Mouse (Mus musculus): Measurements from ENCODE around the gene Pold1. TPM values are rescaled to one million over a fixed set of nuclear protein-coding genes. Genes with fewer than 3 reads are reported as not detected.

Gene Pold1
- total RNA-seq, 2 experiments from 2014 or later = 8.8 to 9.4 TPM

DNA sequence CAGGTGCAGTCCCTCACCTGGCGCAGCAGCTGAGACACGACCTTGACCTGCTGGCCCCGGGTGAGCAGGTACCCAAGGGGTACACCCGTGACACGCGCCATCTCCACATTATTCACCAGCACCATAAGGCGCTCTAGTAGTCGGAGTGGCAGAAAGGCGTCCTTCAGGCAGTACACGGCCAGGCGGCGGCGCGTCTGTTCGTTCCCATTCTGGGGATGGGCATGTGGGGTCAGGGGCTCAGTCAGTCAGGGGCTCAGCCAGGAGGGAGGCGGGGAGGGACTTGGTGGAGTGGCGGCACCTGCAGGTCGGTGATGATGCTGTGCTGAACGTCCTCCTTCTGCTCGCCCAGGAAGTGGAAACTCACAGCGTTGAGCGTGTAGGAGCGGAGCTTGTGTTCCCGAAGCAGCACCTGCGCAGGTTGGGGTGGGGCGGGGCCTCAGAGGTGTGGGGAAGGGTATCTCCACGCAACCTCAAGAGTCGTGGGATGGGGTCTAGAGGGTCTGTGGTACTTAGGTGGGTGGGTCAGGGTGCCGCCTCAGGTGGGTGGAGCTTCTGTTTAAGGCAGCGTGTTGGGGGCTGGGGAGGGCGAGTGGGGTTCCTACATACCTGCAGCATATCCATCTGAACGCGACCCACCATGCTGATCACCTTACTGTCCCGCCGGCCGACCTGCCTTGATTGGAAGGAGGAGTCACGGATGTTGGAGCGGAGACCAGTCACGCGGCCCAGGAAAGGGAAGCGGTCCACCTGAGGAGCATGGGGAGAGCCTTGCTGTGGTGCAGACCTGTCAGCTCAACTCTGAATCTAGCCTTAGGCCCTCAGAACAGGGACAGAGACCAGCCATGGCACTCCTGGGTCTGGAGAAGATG is 9.7 kb downstream of the Pold1 start:
- intact Hi-C loops (cut with DNase I) = no loop called here
- TF ChIP-seq CTCF (IDR thresholded peaks at IDR 0.05) = no peak
- no peak for DNase-seq (ENCODE audit: extremely low spot score in 1 of 2, low spot score in 2 of 2)
- no peak overlapping the region for H3K27ac ChIP-seq
- H3K4me3 ChIP-seq = no peak overlapping the region

GRCm38 (mm10) chr7:44537496-44537895 is 11.2 kb downstream of the Pold1 start:
- intact Hi-C loops (cut with DNase I) = no loop called here
- H3K27ac ChIP-seq = no peak overlapping the region
- no peak for DNase-seq (ENCODE audit: extremely low spot score in 1 of 2, low spot score in 2 of 2)
- no peak for TF ChIP-seq CTCF (IDR thresholded peaks at IDR 0.05)
- no peak overlapping the region for H3K4me3 ChIP-seq

DNA sequence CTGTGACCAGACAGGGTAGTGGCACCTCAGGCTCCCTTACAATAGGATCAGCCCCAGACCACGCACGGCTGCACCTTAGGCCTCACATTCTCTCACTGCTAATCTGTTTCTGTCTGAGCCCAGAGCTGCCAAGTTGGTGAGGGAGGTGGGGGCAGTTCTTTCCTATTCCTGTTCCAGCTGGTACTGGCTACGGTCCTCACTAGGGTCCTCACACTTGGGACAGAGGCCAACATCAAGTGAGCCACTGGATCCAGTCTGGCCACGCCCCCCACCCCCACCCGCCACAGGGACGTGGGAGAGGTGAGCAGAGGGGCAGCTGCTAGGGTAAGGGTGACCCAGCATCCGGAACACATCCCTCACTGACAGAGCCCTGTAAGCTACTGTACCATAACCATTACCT is 11.6 kb downstream of the Pold1 start:
- no peak overlapping the region for H3K4me3 ChIP-seq
- no peak for DNase-seq (ENCODE audit: extremely low spot score in 1 of 2, low spot score in 2 of 2)
- TF ChIP-seq CTCF (IDR thresholded peaks at IDR 0.05) = no peak
- intact Hi-C loops (cut with DNase I) = no loop called here
- H3K27ac ChIP-seq = peak overlapping the region; percentile 45; the same call in 1 of the 2 replicates

DNA sequence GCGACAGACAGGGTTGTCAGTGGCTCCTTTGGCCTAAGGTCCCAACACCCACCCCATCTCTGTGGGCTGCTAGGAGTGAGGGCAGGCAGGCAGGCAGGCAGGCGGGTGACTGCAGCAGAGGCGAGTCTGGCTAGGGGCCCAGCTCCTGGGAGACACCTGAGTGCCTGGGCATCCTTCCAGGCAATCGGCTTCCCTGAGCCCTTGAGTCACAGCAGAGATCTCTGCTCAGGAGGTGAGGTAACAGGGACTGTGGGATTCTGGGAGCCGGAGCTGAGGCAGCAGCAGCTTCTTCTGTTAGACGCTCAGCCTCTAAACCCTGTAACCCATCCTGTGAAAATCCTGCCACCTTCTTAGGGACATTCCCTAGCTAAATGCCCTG is 12.1 kb downstream of the Pold1 start:
- H3K27ac ChIP-seq = peak overlapping the region; percentile 45
- intact Hi-C loops (cut with DNase I) = no loop called here
- peak; percentile 40 to 63 for DNase-seq (ENCODE audit: extremely low spot score in 1 of 2, low spot score in 2 of 2)
- TF ChIP-seq CTCF (IDR thresholded peaks at IDR 0.05) = no peak
- H3K4me3 ChIP-seq = no peak overlapping the region

- intact Hi-C loops (cut with DNase I) = no loop called here
- no peak for DNase-seq (ENCODE audit: extremely low spot score in 1 of 2, low spot score in 2 of 2)
- H3K27ac ChIP-seq = peak overlapping the region; percentile 45
- TF ChIP-seq CTCF (IDR thresholded peaks at IDR 0.05) = no peak
- no peak overlapping the region for H3K4me3 ChIP-seq
Measured at GRCm38 (mm10) chr7:44535657-44536589, 12.7 kb downstream of the Pold1 start.

DNA sequence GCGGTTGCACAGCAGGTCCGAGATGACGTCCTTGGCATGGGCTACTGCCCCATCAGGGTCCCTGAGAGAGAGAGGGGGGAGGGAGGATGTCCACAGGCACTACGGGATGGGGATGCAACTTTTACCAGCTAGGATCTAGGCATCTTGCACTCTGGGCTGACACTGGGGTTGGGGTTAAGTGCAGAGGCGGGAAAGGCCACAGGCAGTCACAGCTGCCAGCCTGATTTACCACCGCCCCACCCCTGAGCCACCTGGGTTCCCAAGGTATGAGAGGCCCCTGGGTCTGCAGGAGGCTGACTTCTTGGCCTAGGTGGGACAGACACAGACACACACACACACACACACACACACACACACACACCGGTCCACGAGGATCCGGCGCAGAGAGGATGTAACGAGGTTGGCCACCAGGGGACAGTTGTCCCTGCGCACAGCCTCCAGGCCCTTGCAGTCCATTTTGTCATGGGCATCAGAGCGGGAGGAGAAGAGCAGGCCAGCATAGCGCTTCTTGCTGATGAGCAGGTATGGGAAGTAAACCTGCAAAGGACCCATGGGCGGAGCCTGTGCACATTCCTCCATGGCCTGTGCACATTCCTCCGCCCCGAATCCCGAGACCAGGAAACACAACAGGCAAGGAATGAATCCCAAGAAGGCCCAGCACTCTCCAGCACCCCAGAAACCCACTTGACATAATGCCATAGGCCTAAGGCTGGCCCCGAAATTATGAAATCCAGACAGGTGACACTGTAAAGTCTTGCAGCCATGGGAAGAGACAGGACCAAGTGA is 13.8 kb downstream of the Pold1 start:
- TF ChIP-seq CTCF (IDR thresholded peaks at IDR 0.05) = no peak; the same call in 1 of the 2 replicates
- intact Hi-C loops (cut with DNase I) = no loop called here
- H3K27ac ChIP-seq = no peak overlapping the region
- no peak overlapping the region for H3K4me3 ChIP-seq
- no peak for DNase-seq (ENCODE audit: extremely low spot score in 1 of 2, low spot score in 2 of 2)

GRCm38 (mm10) chr7:44534242-44534641 is 14.4 kb downstream of the Pold1 start:
- Histone ChIP-seq H3K4me3 (no peak overlapping the region), H3K27ac (no peak overlapping the region)
- TF ChIP-seq CTCF (IDR thresholded peaks at IDR 0.05) = no peak
- no peak for DNase-seq (ENCODE audit: extremely low spot score in 1 of 2, low spot score in 2 of 2)
- intact Hi-C loops (cut with DNase I) = no loop called here

GRCm38 (mm10) chr7:44533746-44534045 is 15.0 kb downstream of the Pold1 start:
- TF ChIP-seq CTCF (IDR thresholded peaks at IDR 0.05) = no peak
- intact Hi-C loops (cut with DNase I) = no loop called here
- H3K27ac ChIP-seq = no peak overlapping the region

DNA sequence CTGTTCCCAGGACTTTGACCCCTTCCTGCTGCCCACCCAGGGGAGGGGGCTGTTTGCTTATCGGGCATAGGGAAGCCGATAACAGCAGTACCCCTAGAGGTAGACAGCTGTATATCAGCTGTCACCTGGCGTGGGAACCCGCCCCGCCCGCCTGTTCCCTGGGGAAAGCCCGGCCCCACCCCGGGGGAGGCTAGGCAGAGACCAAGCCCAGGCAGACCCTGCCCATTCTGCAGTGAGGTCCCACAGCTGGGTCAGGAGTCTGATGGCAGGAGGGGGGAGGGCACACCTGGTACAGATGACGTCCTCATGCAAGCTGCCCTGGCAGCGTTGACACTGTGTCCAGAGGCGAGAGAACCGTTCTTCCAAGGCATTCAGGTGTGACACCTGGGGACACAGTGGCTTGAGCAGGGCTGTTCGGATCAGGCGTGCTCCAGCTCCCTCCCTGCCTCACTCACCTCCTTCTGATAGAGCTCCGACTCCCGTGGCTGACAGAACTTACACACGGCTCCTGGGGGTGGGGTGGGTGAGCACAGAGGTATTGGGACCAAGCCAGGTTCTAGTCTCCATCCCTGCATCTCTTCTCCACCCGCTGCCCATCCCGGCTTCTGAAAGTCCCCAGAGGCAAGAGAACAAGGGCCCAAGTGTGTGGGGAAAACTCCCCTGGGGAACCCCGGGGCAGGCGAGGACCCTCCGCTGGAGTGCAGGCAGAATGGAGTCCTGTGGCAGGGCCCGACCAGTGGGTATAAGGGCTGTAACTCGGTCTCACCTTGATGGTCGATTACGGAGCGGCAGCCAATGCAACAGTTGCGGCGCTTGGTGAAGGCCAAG is 15.5 kb downstream of the Pold1 start:
- DNase-seq (ENCODE audit: extremely low spot score in 1 of 2, low spot score in 2 of 2) = no peak
- Histone ChIP-seq H3K4me3 (no peak overlapping the region), H3K27ac (no peak overlapping the region)
- intact Hi-C loops (cut with DNase I) = no loop called here
- TF ChIP-seq CTCF (IDR thresholded peaks at IDR 0.05) = no peak

More at GRCm38 (mm10) chr7:44533746-44534045, 15.0 kb downstream of the Pold1 start:
- H3K4me3 ChIP-seq = no peak overlapping the region
- no peak for DNase-seq (ENCODE audit: extremely low spot score in 1 of 2, low spot score in 2 of 2)

DNA sequence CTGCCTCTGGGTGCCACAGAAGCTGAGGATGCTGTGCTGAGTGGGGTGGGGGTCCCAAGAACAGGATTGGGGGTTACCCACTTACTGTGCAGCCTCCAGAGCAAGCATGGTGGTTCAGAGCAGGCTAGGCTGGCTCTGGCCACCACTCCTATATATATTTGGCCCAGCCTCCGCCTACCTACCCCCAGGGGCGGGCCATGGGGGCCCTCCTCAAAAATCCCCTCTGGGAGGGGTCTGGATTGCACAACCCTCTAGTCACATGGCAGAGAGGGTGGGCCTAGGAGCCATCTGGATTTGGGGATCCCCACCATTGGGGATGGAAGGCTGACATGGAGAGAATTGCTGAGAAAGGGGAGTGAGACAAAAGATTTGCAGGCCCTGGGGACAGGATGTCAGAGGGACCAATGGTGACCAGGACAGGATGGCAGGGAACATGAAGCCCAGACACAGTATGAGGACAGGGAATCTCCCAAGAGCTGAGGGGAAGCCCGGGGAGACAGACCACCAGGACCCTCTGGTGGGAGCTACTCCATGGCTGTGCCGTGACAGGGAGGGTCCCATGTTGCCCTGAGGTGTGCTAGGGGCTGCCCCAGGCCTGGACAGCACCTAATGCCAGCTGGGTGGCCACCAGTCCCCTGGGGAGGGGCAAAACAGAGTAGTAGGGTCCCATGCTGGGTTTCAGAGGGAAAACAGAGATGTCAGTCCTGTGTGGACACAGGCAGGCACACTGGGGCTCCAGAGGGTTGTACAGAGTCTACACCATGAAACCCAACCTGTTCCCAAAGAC is 16.5 kb downstream of the Pold1 start, which contains the start of gene Spib:
TSS of gene Spib (minus strand) at position 126 of the 787 bp plus-strand sequence.
- no peak for DNase-seq (ENCODE audit: extremely low spot score in 1 of 2, low spot score in 2 of 2)
- TF ChIP-seq CTCF (IDR thresholded peaks at IDR 0.05) = no peak
- Histone ChIP-seq H3K27ac (no peak within 1 kb of the TSS), H3K4me3 (no peak within 1 kb of the TSS)
- intact Hi-C loops (cut with DNase I) = no loop called here

Measured in left cerebral cortex, adult 2 months (tissue).